Mouse (Mus musculus) liver, embryonic 14.5 days (tissue): ENCODE results near the gene Trio.

Experiments
- CTCF ChIP-seq: IDR thresholded peaks from 2 replicates; pipeline ENCODE4 v1.5.1; 2016; ENCODE audit warnings: antibody characterized with exemption, low read depth, control low read depth
- EP300 ChIP-seq: IDR thresholded peaks from 2 replicates; pipeline ENCODE4 v1.6.1; 2016; ENCODE audit warnings: antibody characterized with exemption, low read depth

- TF ChIP-seq CTCF (no peak), EP300 (no peak)
These were observed 343.0 kb downstream of the Trio start for GRCm38 (mm10) chr15:27682619-27683018.
